Mouse (Mus musculus) brown adipose tissue, adult 24 weeks (tissue): ENCODE data around the gene Ccr8. TPM values are rescaled to one million over a fixed set of nuclear protein-coding genes. Genes with fewer than 3 reads are reported as not detected.

Experiments used
- H3K27ac ChIP-seq: fragments of 200-500 bp; replicated peaks from 2 replicates; pipeline ENCODE4 v1.5.1; 2012; ENCODE audit warnings: low read depth, mild to moderate bottlenecking, low read length
- H3K4me1 ChIP-seq: fragments of 200-500 bp; 2 replicates; pipeline ENCODE4 v1.6.1; 2012; ENCODE audit warnings: low read length, mixed read lengths; ENCODE audit not compliant: control insufficient read depth, insufficient read depth, insufficient read length
- H3K4me3 ChIP-seq: fragments of 200-500 bp; 2 replicates; pipeline ENCODE4 v1.5.1; 2012; ENCODE audit warnings: low read depth, mild to moderate bottlenecking, low read length, moderate library complexity; ENCODE audit not compliant: insufficient read depth
- polyA plus RNA-seq: library from polyadenylated mRNA; stranded (reverse); fragments of >200 nt; gene quantifications from 2 replicates; pipeline ENCODE4 v1.2.4, GENCODE M21; 2012; ENCODE audit not compliant: missing spikeins, insufficient read depth, insufficient read length

Ccr8 gene
- polyA plus RNA-seq: not detected in 2 replicates

DNA sequence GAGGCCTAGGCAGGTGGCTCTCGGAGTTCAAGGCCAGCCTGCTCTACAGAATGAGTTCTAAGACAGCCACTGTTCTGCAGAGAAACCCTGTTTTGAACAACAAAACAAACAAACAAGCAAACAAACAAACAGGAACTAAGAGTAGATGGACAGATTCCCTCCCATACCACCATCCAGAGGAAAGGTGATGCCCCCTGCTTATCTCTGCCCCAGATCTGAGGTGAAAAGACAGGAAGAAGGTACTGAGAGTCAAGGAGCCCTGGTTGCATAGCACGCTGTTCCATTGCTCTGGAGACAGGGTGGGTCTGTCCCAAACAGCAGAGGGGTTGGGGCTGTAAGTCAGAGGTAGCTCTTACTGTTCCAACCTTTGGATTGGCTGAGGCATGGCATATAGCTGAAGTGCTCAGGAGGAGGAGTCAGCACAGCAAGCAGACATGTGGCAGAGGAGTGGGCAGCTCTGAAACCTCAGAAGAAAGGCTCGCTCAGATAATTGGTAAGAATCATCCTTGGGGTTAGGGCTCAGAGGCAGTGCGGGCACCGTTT lies at the start of gene Ccr8:
TSS of gene Ccr8 (plus strand) at position 419 of the 543 bp plus-strand sequence.
- no peaks in the 10 kb centered on the region for H3K4me1 ChIP-seq
- H3K4me3 ChIP-seq: no peak within 1 kb of the TSS
- no peak within 1 kb of the TSS for H3K27ac ChIP-seq

- Histone ChIP-seq H3K27ac (no peak overlapping the region), H3K4me3 (no peak overlapping the region), H3K4me1 (no peaks in the 10 kb centered on the region)
These were observed 48.8 kb upstream of the Ccr8 start for GRCm38 (mm10) chr9:120043115-120043514.

- Histone ChIP-seq H3K27ac (no peak overlapping the region), H3K4me1 (no peaks in the 10 kb centered on the region), H3K4me3 (no peak overlapping the region)
These were observed 43.4 kb upstream of the Ccr8 start for GRCm38 (mm10) chr9:120048495-120048894.

- Histone ChIP-seq H3K4me3 (no peak overlapping the region), H3K4me1 (no peaks in the 10 kb centered on the region), H3K27ac (no peak overlapping the region)
These were observed 42.5 kb upstream of the Ccr8 start for GRCm38 (mm10) chr9:120049407-120049806.

DNA sequence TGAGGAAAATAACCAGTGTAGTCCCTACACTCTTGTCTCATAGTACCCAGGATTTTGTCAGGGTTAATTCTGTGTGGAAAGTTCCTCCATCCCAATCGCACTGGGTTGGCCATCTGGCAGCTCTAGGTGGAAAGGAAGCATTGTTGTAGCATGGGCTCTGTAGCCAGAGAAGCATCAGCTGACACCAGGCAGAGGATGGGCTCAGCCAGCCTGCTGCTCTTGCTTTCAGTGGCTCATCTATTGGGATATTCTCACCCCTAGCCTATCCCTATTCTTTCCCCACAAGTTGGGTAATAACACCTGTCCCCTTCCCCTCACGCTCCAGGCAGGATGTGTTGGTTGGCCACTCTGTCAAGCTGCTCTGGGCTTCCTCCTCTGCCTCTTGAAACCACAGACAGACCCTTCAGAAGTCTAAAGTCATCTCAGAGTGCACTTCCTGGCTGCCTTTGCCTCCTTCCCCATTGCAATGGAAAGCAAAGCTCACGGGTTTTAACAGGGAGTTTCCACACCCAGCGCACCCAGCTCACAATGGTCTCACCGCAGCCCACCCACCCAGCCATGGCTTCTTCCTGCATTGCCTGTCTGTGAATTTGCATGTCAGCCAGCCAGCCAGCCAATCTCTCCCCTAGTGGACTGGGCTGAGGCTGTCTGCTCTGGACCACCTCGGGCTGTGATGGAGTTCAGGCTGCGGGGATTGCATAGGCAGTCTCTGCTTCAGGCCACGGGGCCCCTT lies 37.2 kb upstream of the Ccr8 start:
- Histone ChIP-seq H3K4me3 (no peak overlapping the region), H3K27ac (no peak overlapping the region), H3K4me1 (peaks cover 3% of the 10 kb centered on the region; the same call in 1 of the 2 replicates)

DNA sequence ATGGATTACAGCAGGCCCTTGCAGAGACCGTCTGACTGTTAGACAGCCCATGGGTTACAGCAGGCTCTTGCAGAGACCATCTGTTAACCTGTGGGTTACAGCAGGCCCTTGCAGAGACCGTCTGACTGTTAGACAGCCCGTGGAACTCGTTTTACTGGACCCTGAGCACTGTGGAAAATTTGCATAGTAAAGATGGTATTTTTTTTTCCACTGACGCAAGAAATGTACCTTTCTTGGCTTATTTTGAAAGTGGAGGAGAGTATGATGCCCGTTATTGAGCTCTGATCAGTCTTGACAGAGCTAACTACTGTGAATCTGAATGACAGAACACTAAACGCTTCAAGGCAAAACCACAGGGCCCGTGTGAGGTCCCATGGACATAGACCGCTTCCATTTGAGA lies 35.7 kb upstream of the Ccr8 start:
- Histone ChIP-seq H3K4me1 (peaks cover 3% of the 10 kb centered on the region; the same call in 1 of the 2 replicates), H3K4me3 (no peak overlapping the region)

GRCm38 (mm10) chr9:120058730-120059129 lies 33.2 kb upstream of the Ccr8 start:
- peaks cover 3% of the 10 kb centered on the region; the same call in 1 of the 2 replicates for H3K4me1 ChIP-seq

More for the DNA sequence above, 35.7 kb upstream of the Ccr8 start:
- H3K27ac ChIP-seq: no peak overlapping the region

DNA sequence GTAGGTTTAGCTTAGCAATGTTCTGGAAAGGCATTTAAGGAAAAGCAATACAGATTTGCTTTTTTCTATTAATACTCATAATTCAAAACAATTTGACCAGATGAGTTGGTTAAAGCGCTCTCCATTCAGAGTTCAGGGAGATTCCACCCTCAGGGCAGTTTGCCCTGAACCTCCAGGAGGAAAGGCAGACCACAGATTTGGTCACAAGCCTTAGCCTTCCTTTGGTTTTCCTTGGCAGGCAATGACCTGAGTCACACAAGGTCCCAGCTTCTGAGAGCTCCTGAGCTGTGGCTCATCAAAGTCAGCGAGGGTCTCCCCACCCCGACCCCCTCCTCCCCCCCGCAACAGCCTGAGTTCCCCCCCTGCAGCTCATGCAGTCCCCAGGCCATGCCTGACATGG lies 27.6 kb upstream of the Ccr8 start:
- Histone ChIP-seq H3K27ac (no peak overlapping the region), H3K4me1 (no peaks in the 10 kb centered on the region), H3K4me3 (no peak overlapping the region)

More at GRCm38 (mm10) chr9:120058730-120059129, 33.2 kb upstream of the Ccr8 start:
- Histone ChIP-seq H3K4me3 (no peak overlapping the region), H3K27ac (no peak overlapping the region)

DNA sequence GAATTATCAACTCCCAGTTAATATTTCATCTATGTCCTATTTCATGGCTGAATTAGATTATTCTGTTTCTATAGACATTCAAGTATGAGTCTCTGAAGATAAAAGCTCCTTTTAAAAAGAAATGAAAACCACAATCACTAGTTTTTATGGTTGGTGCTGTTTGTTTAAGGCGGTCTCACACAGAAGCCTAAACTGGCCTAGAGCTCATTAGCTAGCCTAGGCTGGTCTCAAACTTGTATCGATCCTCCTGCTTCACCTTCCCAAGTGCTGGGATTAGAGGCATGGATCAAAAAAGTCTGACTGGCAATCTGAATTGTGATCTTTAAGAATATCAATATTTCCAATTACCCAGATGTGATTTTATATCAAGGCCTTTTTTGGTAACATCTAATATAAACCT lies 24.3 kb upstream of the Ccr8 start:
- Histone ChIP-seq H3K4me3 (no peak overlapping the region), H3K27ac (no peak overlapping the region), H3K4me1 (no peaks in the 10 kb centered on the region)

DNA sequence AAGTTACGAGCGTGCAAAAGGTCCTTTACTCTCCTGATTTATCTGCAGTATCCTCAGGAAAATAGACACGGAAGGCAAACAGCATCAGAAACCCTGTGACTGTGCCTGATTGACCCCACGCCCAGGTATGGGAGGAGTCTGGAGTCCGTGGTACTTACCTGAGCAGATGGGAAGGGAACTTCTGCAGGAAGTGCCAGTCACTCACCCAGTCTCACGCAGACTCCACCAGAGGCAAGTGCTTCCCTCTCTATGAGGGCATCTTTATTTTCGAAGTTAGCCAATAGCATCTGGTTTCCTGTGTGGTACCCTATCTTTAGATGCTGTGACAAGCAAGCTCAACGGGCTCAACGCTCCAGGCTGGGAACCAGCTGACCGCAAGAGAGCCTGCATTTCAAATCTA lies 23.9 kb upstream of the Ccr8 start:
- Histone ChIP-seq H3K4me1 (no peaks in the 10 kb centered on the region), H3K4me3 (no peak overlapping the region), H3K27ac (no peak overlapping the region)

GRCm38 (mm10) chr9:120069779-120070178 lies 22.1 kb upstream of the Ccr8 start, which contains the start of gene Cx3cr1:
Gene Cx3cr1, minus strand, starts transcription at chr9:120069879.
- Histone ChIP-seq H3K4me3 (no peak within 1 kb of the TSS), H3K27ac (no peak within 1 kb of the TSS), H3K4me1 (no peaks in the 10 kb centered on the region)

DNA sequence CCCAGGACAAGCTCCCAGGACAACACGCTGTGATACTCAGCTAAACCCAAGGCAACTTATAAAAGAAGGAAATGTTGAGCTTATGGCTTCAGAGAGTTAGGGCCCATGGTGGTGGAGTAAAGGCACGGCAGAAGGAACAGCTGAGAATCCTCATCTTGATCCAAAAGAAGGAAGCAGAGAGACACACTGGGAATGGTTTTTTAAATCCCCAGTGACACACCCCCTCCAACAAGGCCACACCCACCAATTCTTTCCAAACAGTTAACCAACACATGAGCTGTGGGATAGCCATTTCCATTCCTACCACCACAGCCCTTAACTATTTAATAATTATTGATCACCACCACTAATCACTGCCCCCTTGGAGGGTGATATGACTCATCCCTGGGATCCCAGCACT lies 20.7 kb upstream of the Ccr8 start:
- H3K4me3 ChIP-seq: no peak overlapping the region
- no peaks in the 10 kb centered on the region for H3K4me1 ChIP-seq
- no peak overlapping the region for H3K27ac ChIP-seq

- H3K4me3 ChIP-seq: no peak overlapping the region
- no peak overlapping the region for H3K27ac ChIP-seq
- no peaks in the 10 kb centered on the region for H3K4me1 ChIP-seq
These were observed 18.7 kb upstream of the Ccr8 start for GRCm38 (mm10) chr9:120073169-120073568.

- Histone ChIP-seq H3K4me1 (no peaks in the 10 kb centered on the region), H3K4me3 (no peak overlapping the region), H3K27ac (no peak overlapping the region)
These were observed 17.4 kb upstream of the Ccr8 start for GRCm38 (mm10) chr9:120074516-120074915.

GRCm38 (mm10) chr9:120078241-120078640 lies 13.7 kb upstream of the Ccr8 start:
- H3K4me3 ChIP-seq: no peak overlapping the region
- H3K27ac ChIP-seq: no peak overlapping the region
- no peaks in the 10 kb centered on the region for H3K4me1 ChIP-seq

DNA sequence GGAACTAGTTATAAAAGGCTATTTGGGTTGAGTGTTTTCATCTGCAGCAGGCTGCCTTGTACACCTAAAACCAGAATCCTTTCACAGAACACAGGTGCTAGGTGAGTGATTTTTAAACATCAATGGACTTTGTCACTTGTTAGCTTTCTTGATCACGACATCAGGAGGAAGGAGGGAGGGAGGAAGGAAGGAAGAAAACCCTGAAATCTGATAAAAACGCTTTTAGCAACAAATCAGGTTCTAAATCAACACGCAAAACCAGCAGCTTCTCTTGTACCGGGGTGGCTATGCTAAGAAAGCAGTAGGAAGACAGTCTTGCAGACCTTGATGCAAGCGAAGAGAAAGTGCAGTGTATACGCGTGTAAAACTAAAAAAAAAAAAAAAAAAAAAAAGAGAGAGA lies 12.0 kb upstream of the Ccr8 start:
- Histone ChIP-seq H3K27ac (no peak overlapping the region), H3K4me1 (no peaks in the 10 kb centered on the region), H3K4me3 (no peak overlapping the region)
